17 mouse cellular contexts compared by ENCODE assay signal in genomic region chr13:79341494-79341893, GRCm38 (mm10).
DNase-seq lines count a peak whose midpoint lies in the region; ATAC-seq and TF ChIP-seq lines count a peak whose summit lies in the region.
"Had no signal": no experiment of that assay in that cellular context is flagged by ENCODE, and none has a peak within 500 bp of the region (broad histone marks: within the 10 kb centered on the region; RNA-seq: fewer than 3 reads in every experiment).

No protein-coding gene starts in this region.

- H3K4me2 ChIP-seq in forebrain, embryonic 11.5 days (ENCODE audit: low read depth, low read length, severe bottlenecking), result no peak overlapping the region
- H3K4me2 ChIP-seq in forebrain, embryonic 15.5 days (replicated peaks), result no peak overlapping the region
- H3K4me2 ChIP-seq in midbrain, embryonic 14.5 days (ENCODE audit: low read length), result peak overlapping the region; percentile 18; the same call in 1 of the 2 replicates
- no peak overlapping the region; the same call in 1 of the 2 replicates for H3K4me2 ChIP-seq in midbrain, embryonic 13.5 days (replicated peaks)
- H3K4me2 ChIP-seq: embryonic facial prominence, embryonic 12.5 days; heart, embryonic 13.5 days; hindbrain, embryonic 15.5 days had no signal

- H3K27me3 ChIP-seq in forebrain, embryonic 11.5 days (ENCODE audit: control insufficient read depth, insufficient read depth, low read length), result no peaks in the 10 kb centered on the region
- no peaks in the 10 kb centered on the region for H3K27me3 ChIP-seq in forebrain, embryonic 15.5 days
- H3K27me3 ChIP-seq in midbrain, embryonic 14.5 days (ENCODE audit: control insufficient read depth, insufficient read depth, low read length), result no peaks in the 10 kb centered on the region
- no peaks in the 10 kb centered on the region for H3K27me3 ChIP-seq in midbrain, embryonic 13.5 days
- H3K27me3 ChIP-seq in limb, embryonic 10.5 days (ENCODE audit: low read depth, poor library complexity, severe bottlenecking), result no peaks in the 10 kb centered on the region
- H3K27me3 ChIP-seq: embryonic facial prominence, embryonic 12.5 days; heart, embryonic 13.5 days; hindbrain, embryonic 15.5 days had no signal

- no peaks in the 10 kb centered on the region for H3K9me3 ChIP-seq in forebrain, embryonic 11.5 days (ENCODE audit: control insufficient read depth, low read length)
- no peaks in the 10 kb centered on the region for H3K9me3 ChIP-seq in forebrain, embryonic 15.5 days
- no peaks in the 10 kb centered on the region for H3K9me3 ChIP-seq in midbrain, embryonic 14.5 days (ENCODE audit: control insufficient read depth, low read length)
- H3K9me3 ChIP-seq in midbrain, embryonic 13.5 days, result no peaks in the 10 kb centered on the region
- H3K9me3 ChIP-seq in limb, embryonic 10.5 days (replicated peaks), result no peaks in the 10 kb centered on the region
- H3K9me3 ChIP-seq: embryonic facial prominence, embryonic 12.5 days; heart, embryonic 13.5 days; hindbrain, embryonic 15.5 days had no signal

- no peak overlapping the region for H3K27ac ChIP-seq in forebrain, embryonic 11.5 days (ENCODE audit: low read depth, low read length)
- H3K27ac ChIP-seq in forebrain, embryonic 15.5 days (replicated peaks), result no peak overlapping the region
- H3K27ac ChIP-seq in midbrain, embryonic 14.5 days (replicated peaks; ENCODE audit: low read depth, low read length), result no peak overlapping the region
- no peak overlapping the region for H3K27ac ChIP-seq in midbrain, embryonic 13.5 days
- no peak overlapping the region for H3K27ac ChIP-seq in limb, embryonic 10.5 days
- no peak overlapping the region for H3K27ac ChIP-seq in left cerebral cortex, adult 2 months
- H3K27ac ChIP-seq: embryonic facial prominence, embryonic 12.5 days; heart, embryonic 13.5 days; hindbrain, embryonic 15.5 days had no signal

- ATAC-seq in forebrain, embryonic 11.5 days (replicated peaks; ENCODE audit: low FRiP score), result peak; percentile 47; the same call in 1 of the 2 replicates
- ATAC-seq in forebrain, embryonic 15.5 days (replicated peaks), result no peak
- no peak for ATAC-seq in midbrain, embryonic 14.5 days (ENCODE audit: low FRiP score, low TSS enrichment)
- no peak for ATAC-seq in midbrain, embryonic 13.5 days
- ATAC-seq: intestine, embryonic 16.5 days had no signal

- H3K4me3 ChIP-seq in forebrain, embryonic 11.5 days (ENCODE audit: low read depth, low read length), result no peak overlapping the region
- no peak overlapping the region for H3K4me3 ChIP-seq in forebrain, embryonic 15.5 days
- no peak overlapping the region for H3K4me3 ChIP-seq in midbrain, embryonic 14.5 days (replicated peaks; ENCODE audit: low read depth, low read length)
- no peak overlapping the region for H3K4me3 ChIP-seq in midbrain, embryonic 13.5 days (replicated peaks)
- H3K4me3 ChIP-seq in limb, embryonic 10.5 days, result no peak overlapping the region
- H3K4me3 ChIP-seq in left cerebral cortex, adult 2 months, result no peak overlapping the region
- H3K4me3 ChIP-seq: embryonic facial prominence, embryonic 12.5 days; heart, embryonic 13.5 days; hindbrain, embryonic 15.5 days had no signal

- WGBS in forebrain, embryonic 11.5 days, result 36% methylated on average over 8 of the region's 8 CpGs
- WGBS in forebrain, embryonic 15.5 days, result 43% methylated on average over 8 of the region's 8 CpGs
- WGBS in midbrain, embryonic 14.5 days, result 39% methylated on average over 8 of the region's 8 CpGs
- WGBS in midbrain, embryonic 13.5 days, result 41% methylated on average over 8 of the region's 8 CpGs
- WGBS in limb, embryonic 10.5 days, result 55% methylated on average over 8 of the region's 8 CpGs

- TF ChIP-seq CTCF in left cerebral cortex, adult 2 months (IDR thresholded peaks at IDR 0.05), result no peak

- H3K9ac ChIP-seq in forebrain, embryonic 11.5 days (ENCODE audit: low read length), result no peak overlapping the region
- H3K9ac ChIP-seq in forebrain, embryonic 15.5 days (replicated peaks), result no peak overlapping the region
- H3K9ac ChIP-seq in midbrain, embryonic 14.5 days (replicated peaks; ENCODE audit: low read length), result no peak overlapping the region
- no peak overlapping the region for H3K9ac ChIP-seq in midbrain, embryonic 13.5 days (replicated peaks)
- H3K9ac ChIP-seq: embryonic facial prominence, embryonic 12.5 days; heart, embryonic 13.5 days; hindbrain, embryonic 15.5 days had no signal

- no peak for DNase-seq in forebrain, embryonic 11.5 days (ENCODE audit: low spot score)
- peak; percentile 26 for DNase-seq in midbrain, embryonic 14.5 days
- DNase-seq in limb, embryonic 10.5 days (ENCODE audit: low spot score), result peak; percentile 27
- DNase-seq in left cerebral cortex, adult 2 months (ENCODE audit: extremely low spot score in 1 of 2, low spot score in 2 of 2), result no peak
- DNase-seq: adrenal gland, adult 2 months; adrenal gland, postnatal 25 days; cerebellum, adult 9-10 months; cerebellum, postnatal 25 days; gastrocnemius, postnatal 36 days; heart, adult 11 months; heart, postnatal 36 days had no signal

- no peaks in the 10 kb centered on the region for H3K36me3 ChIP-seq in forebrain, embryonic 11.5 days (ENCODE audit: control insufficient read depth, insufficient read depth, low read length)
- no peaks in the 10 kb centered on the region for H3K36me3 ChIP-seq in forebrain, embryonic 15.5 days
- no peaks in the 10 kb centered on the region for H3K36me3 ChIP-seq in midbrain, embryonic 14.5 days (ENCODE audit: control insufficient read depth, insufficient read depth, low read length)
- H3K36me3 ChIP-seq in midbrain, embryonic 13.5 days, result no peaks in the 10 kb centered on the region
- no peaks in the 10 kb centered on the region for H3K36me3 ChIP-seq in limb, embryonic 10.5 days
- H3K36me3 ChIP-seq: embryonic facial prominence, embryonic 12.5 days; heart, embryonic 13.5 days; hindbrain, embryonic 15.5 days had no signal

- peaks cover 4% of the 10 kb centered on the region; the same call in 1 of the 2 replicates for H3K4me1 ChIP-seq in forebrain, embryonic 11.5 days (replicated peaks; ENCODE audit: control insufficient read depth, insufficient read depth, low read length)
- peaks cover 14% of the 10 kb centered on the region; the same call in 1 of the 2 replicates for H3K4me1 ChIP-seq in forebrain, embryonic 15.5 days
- H3K4me1 ChIP-seq in midbrain, embryonic 14.5 days (ENCODE audit: control insufficient read depth, insufficient read depth, low read length), result peaks cover 4% of the 10 kb centered on the region; the same call in 1 of the 2 replicates
- peaks cover 18% of the 10 kb centered on the region for H3K4me1 ChIP-seq in midbrain, embryonic 13.5 days (replicated peaks)
- H3K4me1 ChIP-seq in limb, embryonic 10.5 days, result peaks cover 46% of the 10 kb centered on the region
- H3K4me1 ChIP-seq: hindbrain, embryonic 15.5 days had no signal

- intact Hi-C loops in left cerebral cortex, adult 2 months (cut with DNase I), result no loop called here

Comparison
In these comparisons a context has a peak if more than half of its experiments do, and no peak if none do; other contexts are left out.
1. DNase-seq: peak in midbrain, embryonic 14.5 days (single experiment) and limb, embryonic 10.5 days (single experiment); none in forebrain, embryonic 11.5 days (single experiment) and left cerebral cortex, adult 2 months (0 of 2).